Mouse (Mus musculus): ENCODE measurements at regions not wholly inside any gene's neighbourhood (a gene's known extent, or its start where the extent isn't known, plus 50 kb on each side); places are given as distances from the start of the nearest gene placed in this dataset.

GRCm38 (mm10) chr17:52077951-52078350 lies 244.9 kb upstream of the Satb1 start:
- TF ChIP-seq CTCF (IDR thresholded peaks at IDR 0.05; ENCODE audit: borderline replicate concordance, control insufficient read depth, extremely low read depth, insufficient read depth, low read length, poor library complexity) (no peak), POLR2A (IDR thresholded peaks at IDR 0.05; ENCODE audit: control insufficient read depth, extremely low read depth, insufficient read depth, low read length, poor library complexity) (no peak)

All from thymus, adult 2 months (tissue).